Mouse (Mus musculus) NIH3T3 (cell line): ENCODE data around the gene Gzmm.

Source experiments
- DNase-seq: peaks from one replicate; pipeline ENCODE4 v3.0.0-alpha.2; 2012; ENCODE audit warnings: low read depth

Gene Gzmm

DNA sequence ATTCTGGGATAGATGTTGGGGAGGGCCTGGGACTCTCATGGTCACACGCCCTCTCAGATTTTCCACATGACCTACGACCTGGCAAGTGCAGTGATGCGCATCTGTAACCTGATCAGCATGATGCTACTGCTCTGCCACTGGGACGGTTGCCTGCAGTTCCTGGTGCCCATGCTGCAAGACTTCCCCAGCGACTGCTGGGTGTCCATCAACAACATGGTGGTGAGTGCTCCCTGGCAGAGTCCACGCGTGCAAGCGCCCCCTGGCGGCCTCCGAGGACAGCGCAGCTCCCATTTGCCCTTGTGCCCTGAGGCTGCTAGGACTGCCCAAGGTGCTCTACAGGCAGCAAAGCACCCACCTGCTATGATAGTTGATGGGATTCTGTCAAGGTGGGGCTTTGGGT is 37.3 kb downstream of the Gzmm start:
- DNase-seq = peak; percentile 58

- DNase-seq = no peak
Observed at GRCm38 (mm10) chr10:79728323-79729249, 39.8 kb downstream of the Gzmm start.

DNA sequence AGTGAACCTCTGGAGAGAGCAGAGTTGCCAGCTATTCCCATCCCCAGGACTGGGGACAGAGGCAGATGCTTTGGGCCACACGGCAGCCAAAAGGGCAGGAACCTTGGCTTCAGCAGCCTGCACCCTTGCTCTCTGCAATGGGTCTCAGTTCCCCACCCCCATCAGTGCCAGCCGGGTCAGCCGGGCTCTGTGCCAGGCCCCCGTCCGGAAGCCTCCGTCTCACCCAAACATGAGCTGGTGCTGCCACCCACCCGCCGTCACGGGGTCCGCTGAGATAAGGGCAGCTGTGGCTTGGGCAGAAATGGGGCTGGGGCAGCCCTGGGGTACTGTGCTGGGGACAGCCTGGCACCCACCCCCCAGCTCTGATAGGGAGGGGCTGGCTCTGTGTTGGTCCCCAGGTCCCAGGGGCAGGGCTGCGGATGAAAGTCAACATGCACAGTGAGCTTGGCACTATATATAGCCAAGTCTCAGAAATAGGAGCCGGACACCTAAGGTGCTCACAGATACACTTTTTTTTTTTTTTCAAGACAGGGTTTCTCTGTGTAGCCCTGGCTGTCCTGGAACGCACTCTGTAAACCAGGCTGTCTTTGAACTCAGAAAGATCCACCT is 40.6 kb downstream of the Gzmm start:
- DNase-seq = no peak

DNA sequence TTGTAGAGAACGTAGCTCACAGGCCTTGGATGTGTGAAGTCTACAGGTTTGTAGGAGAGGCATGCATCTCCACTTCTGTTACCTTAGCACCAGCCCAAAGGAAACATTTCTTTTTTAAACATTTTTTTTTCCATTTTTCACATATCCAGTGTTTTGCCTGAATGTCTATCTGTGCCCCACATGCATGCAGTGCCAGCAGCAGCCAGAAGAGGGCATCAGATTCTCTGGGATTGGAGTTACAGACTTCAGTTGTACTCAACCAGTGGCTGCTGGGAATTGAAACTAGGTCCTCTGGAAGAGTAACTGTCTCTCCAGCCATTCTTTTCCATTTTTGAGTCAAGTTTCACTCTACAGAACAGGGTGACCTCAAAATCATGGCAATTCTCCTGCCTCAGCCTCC is 43.7 kb downstream of the Gzmm start:
- DNase-seq = peak; percentile 37

- DNase-seq = no peak
Observed at GRCm38 (mm10) chr10:79733847-79734246, 45.0 kb downstream of the Gzmm start.

DNA sequence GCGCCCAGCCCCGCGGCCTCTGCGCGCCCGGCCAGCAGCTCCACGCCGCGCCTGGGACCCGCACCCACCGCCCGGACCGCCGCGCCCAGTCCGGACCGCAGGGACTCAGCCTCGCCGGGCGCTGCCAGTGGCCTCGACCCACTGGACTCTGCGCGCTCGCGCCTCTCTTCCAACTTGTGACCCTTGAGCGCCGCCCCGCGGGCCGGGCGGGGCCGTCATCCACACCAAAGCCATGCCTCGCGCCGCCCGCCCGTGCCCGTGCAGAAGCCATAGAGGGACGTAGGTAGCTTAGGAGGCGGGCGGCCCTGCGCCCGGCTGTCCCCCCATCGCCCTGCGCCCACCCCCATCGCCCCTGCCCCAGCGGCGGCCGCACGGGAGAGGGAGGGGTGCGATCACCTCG is 46.5 kb downstream of the Gzmm start:
- no peak for DNase-seq

GRCm38 (mm10) chr10:79736706-79737105 is 47.9 kb downstream of the Gzmm start:
- no peak for DNase-seq

DNA sequence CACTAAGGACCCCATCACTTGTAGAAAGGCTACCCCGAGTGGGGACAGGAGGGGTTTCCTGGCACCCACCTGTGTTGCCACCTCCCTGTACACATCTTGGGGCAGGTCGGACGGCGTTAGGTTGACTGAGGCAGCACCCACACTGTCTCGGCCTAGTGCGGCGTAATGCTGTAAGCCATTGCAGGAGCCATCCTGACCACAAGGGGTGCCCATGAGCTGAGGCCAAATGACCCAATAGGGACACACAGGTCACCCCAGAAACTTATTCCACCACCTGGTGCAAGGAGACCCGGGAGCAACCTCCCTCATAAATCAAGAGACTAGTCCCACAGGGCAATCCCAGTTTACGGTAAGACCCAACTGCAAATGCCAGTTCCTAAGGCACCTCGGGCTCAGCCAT is 49.4 kb downstream of the Gzmm start:
- DNase-seq = no peak

DNA sequence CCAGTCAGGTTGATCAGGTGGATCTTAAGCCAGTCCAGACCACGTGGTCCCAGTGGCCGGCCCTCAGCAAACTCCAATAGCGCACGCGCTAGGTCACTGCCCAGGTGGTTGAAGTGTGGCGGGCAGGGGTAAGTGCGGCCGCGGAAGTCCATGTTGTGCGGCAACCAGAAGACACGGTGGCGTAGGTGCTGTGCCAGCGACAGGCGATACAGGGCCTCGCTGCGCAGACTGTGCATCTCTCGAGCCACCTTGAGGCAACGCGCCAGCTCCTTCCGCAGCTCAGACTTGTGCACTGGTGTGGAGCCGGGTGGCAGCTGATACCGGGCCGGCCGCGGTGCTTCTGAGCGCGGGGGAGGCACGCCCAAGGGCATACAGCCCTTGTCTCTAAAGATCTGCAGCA is 50.4 kb downstream of the Gzmm start:
- DNase-seq = peak; percentile 37

- no peak for DNase-seq
Observed at GRCm38 (mm10) chr10:79740863-79741262, 52.0 kb downstream of the Gzmm start.

DNA sequence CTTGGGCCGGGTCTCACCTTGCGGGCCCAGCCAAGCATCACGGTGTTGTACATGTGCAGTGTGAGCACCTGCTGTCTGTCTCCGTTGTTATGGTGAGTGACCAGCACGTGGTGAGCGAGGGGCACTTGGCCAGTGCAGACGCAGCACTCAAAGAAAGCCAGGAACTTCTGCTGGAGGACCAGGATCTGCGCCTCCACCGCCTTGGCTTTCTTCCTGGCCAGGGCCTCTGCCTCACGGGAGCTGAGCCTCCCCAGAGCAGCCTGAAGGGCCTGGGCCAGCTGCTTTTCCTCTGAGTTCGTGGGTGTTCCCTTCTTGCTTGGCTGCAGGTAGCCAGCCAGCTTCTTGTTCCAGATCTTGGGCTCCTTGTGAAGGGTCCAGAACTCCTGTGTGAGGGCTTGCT is 54.3 kb downstream of the Gzmm start:
- DNase-seq = no peak

DNA sequence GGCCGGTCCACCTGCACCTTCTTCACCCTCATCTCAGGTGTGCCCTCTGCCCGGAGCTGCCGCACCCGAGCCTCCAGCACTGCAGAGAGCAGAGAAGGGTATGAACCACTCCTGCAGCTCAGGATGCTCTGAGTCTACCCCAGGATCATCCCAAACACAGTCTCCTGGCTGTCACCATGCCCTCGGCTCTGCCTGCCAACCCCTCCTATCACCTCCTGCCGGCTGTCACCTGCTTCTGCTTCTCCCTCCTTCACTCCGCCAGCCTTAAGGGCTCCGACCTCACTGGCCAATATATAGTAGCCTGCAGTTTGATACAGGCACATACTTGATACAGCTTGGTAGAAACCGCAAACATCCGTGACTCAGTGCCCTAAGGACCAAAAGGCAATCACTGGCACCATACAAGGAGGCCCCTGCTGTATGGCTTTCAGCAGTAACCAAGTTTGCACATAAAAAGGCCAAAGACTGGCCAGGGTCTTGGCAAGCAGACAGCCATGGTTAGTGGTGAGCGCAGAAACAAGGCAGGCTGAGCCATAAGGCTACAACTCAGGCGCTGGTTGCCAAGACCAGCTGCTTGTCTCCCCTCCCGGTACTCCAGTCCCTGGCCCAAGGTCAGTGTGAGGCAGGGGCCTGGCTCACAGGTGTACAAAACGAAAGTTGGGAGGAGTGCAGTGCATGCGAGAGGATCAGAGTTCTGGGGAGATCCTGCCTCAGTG is 55.0 kb downstream of the Gzmm start:
- no peak for DNase-seq
